Comparison of ENCODE assay signal across 26 mouse cellular contexts in genomic region chr6:27580485-27580884, GRCm38 (mm10).
"Had no signal": no experiment of that assay in that cellular context is flagged by ENCODE, and none has a peak within 500 bp of the region (broad histone marks: within the 10 kb centered on the region; RNA-seq: fewer than 3 reads in every experiment).

No protein-coding gene starts in this region.

- H3K9me3 ChIP-seq: heart, embryonic 13.5 days; heart, embryonic 15.5 days; hindbrain, embryonic 13.5 days; hindbrain, embryonic 15.5 days; intestine, embryonic 15.5 days; limb, embryonic 10.5 days; limb, embryonic 12.5 days had no signal

- H3K4me3 ChIP-seq: gastrocnemius, adult 2 months; heart, adult 2 months; heart, embryonic 13.5 days; heart, embryonic 15.5 days; hindbrain, embryonic 13.5 days; hindbrain, embryonic 15.5 days; intestine, embryonic 15.5 days; layer of hippocampus, adult 2 months; left cerebral cortex, adult 2 months; limb, embryonic 10.5 days; limb, embryonic 12.5 days had no signal

- H3K9ac ChIP-seq: heart, embryonic 13.5 days; heart, embryonic 15.5 days; hindbrain, embryonic 13.5 days; hindbrain, embryonic 15.5 days; intestine, embryonic 15.5 days; limb, embryonic 12.5 days had no signal

- H3K27ac ChIP-seq: gastrocnemius, adult 2 months; heart, adult 2 months; heart, embryonic 13.5 days; heart, embryonic 15.5 days; hindbrain, embryonic 13.5 days; hindbrain, embryonic 15.5 days; hindbrain, postnatal 0 days; intestine, embryonic 15.5 days; layer of hippocampus, adult 2 months; left cerebral cortex, adult 2 months; limb, embryonic 10.5 days; limb, embryonic 12.5 days had no signal

- DNase-seq: gastrocnemius, adult 2 months; gastrocnemius, postnatal 14 days; gastrocnemius, postnatal 36 days; heart, adult 11 months; heart, adult 2 months; heart, postnatal 14 days; heart, postnatal 36 days; kidney, adult 18-20 months; kidney, adult 8-10 months; kidney, postnatal 10 days; kidney, postnatal 25 days; kidney, postnatal 4 days; liver had no signal

- ATAC-seq: hindbrain, postnatal 0 days; intestine, embryonic 15.5 days; intestine, postnatal 0 days had no signal

- H3K4me2 ChIP-seq: heart, embryonic 11.5 days; heart, embryonic 13.5 days; heart, embryonic 15.5 days; hindbrain, embryonic 13.5 days; hindbrain, embryonic 15.5 days; intestine, embryonic 15.5 days; limb, embryonic 12.5 days; liver, embryonic 11.5 days had no signal

- H3K36me3 ChIP-seq: heart, embryonic 13.5 days; heart, embryonic 15.5 days; hindbrain, embryonic 13.5 days; hindbrain, embryonic 15.5 days; intestine, embryonic 15.5 days; limb, embryonic 10.5 days; limb, embryonic 12.5 days had no signal

- H3K27me3 ChIP-seq: heart, embryonic 13.5 days; heart, embryonic 15.5 days; hindbrain, embryonic 13.5 days; hindbrain, embryonic 15.5 days; intestine, embryonic 15.5 days; limb, embryonic 12.5 days had no signal

- H3K4me1 ChIP-seq: heart, embryonic 13.5 days; heart, embryonic 15.5 days; hindbrain, embryonic 13.5 days; hindbrain, embryonic 15.5 days; intestine, embryonic 15.5 days; limb, embryonic 10.5 days; limb, embryonic 12.5 days had no signal
